Mouse (Mus musculus) liver, postnatal 0 days (tissue): ENCODE measurements around the gene Itpr2.

Experiments
- CTCF ChIP-seq: sonication (generic); IDR thresholded peaks from 2 replicates; pipeline ENCODE4 v1.5.1; 2016; ENCODE audit warnings: antibody characterized with exemption, low read depth
- EP300 ChIP-seq: IDR thresholded peaks from 2 replicates; pipeline ENCODE4 v1.6.1; 2016; ENCODE audit warnings: antibody characterized with exemption, low read depth, mild to moderate bottlenecking

DNA sequence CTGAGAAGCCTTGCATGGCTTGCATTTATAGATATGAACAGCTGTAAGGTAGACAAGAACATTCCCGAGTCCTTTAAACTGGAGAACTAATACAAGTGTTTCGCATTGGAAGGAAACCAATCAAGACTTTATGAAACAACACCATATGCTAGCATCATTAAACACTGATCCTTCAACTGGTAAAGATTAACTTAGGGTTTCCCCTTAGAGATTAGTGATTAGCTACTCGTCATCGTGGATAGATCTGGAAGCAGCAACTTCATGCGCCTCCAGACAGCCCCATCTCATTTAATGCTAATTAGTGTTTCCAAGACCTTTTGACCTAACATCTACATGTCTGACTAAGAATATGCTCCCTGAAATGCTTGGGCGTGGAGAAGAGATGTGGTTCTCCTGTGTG, 255.7 kb downstream of the Itpr2 start:
- TF ChIP-seq CTCF (no peak), EP300 (no peak)
